Mouse (Mus musculus): Measurements from ENCODE around the gene Tmem62. TPM values are rescaled to one million over a fixed set of nuclear protein-coding genes. Genes with fewer than 3 reads are reported as not detected.

The Tmem62 gene
- polyA plus RNA-seq, 3 experiments from 2014 or later, result 10.3 to 16.9 (median 15.3) TPM

Other genes with a start within 250 kb of the Tmem62 start
- gene Cdan1, start 126.9 kb upstream of the Tmem62 start, polyA plus RNA-seq (2017; shearing (Covaris generic)), result 1 to 10 TPM; 3.1 to 6.4 (median 4.8) TPM
- under 1 TPM; 0.65 to 0.81 (median 0.67) TPM for gene Ttbk2, start 126.4 kb upstream of the Tmem62 start, polyA plus RNA-seq (2017; shearing (Covaris generic))
- gene Ubr1, start 6.3 kb upstream of the Tmem62 start, polyA plus RNA-seq (2017; shearing (Covaris generic)), result 10 to 100 TPM; 35.3 to 51.6 (median 47.1) TPM
- 100 to 1,000 TPM; 130 to 163 (median 159) TPM for gene Ccndbp1, start 31.4 kb downstream of the Tmem62 start, polyA plus RNA-seq (2017; shearing (Covaris generic))
- gene Epb42, start 60.1 kb downstream of the Tmem62 start, polyA plus RNA-seq (2017; shearing (Covaris generic)), result 1 to 10 TPM in 1 of 3 experiments, under 1 TPM in 2; 0.54 to 1.2 (median 0.66) TPM
- gene Tgm5, start 108.8 kb downstream of the Tmem62 start, polyA plus RNA-seq (2017; shearing (Covaris generic)), result not detected
- not detected for gene Tgm7, start 132.8 kb downstream of the Tmem62 start, polyA plus RNA-seq (2017; shearing (Covaris generic))
- gene Adal, start 163.4 kb downstream of the Tmem62 start, polyA plus RNA-seq (2017; shearing (Covaris generic)), result 10 to 100 TPM; 13.2 to 20.5 (median 16.7) TPM
- 1 to 10 TPM; 4.8 to 7.5 (median 5.8) TPM for gene Lcmt2, start 163.6 kb downstream of the Tmem62 start, polyA plus RNA-seq (2017; shearing (Covaris generic))
- 100 to 1,000 TPM in 1 of 3 experiments, 10 to 100 TPM in 2; 65.3 to 101 (median 80.2) TPM for gene Tubgcp4, start 193.6 kb downstream of the Tmem62 start, polyA plus RNA-seq (2017; shearing (Covaris generic))
- 10 to 100 TPM; 24.1 to 36.0 (median 27.5) TPM for gene Zscan29, start 194.1 kb downstream of the Tmem62 start, polyA plus RNA-seq (2017; shearing (Covaris generic))